Mouse (Mus musculus) bone marrow macrophage, adult 2 months (primary cell): ENCODE data around the gene Cfl1.

Experiments used
- CTCF ChIP-seq: IDR thresholded peaks from 2 replicates; pipeline ENCODE4 v1.5.1; 2012; ENCODE audit warnings: low read depth, mild to moderate bottlenecking, low read length, moderate library complexity
- POLR2A ChIP-seq: IDR thresholded peaks from 2 replicates; pipeline ENCODE4 v1.6.1; 2012; ENCODE audit warnings: mild to moderate bottlenecking, low read depth, low read length, borderline replicate concordance

- TF ChIP-seq CTCF = no peak
- TF ChIP-seq POLR2A = no peak
These were observed 27.0 kb upstream of the Cfl1 start for GRCm38 (mm10) chr19:5463212-5463611.
